Mouse (Mus musculus): Measurements from ENCODE around the gene B230118H07Rik. TPM values are rescaled to one million over a fixed set of nuclear protein-coding genes. Genes with fewer than 3 reads are reported as not detected.

The B230118H07Rik gene
- 52.5 and 53.3 TPM in 2 replicates for polyA plus RNA-seq (2016; fragmentation: Nextera tagmentation; extraction: Ambion mirVana)

- Histone ChIP-seq H3K27me3 (replicated peaks) (0 out of 2 replicates have a peak, but pooled peaks cover 4% of the 10 kb centered on the region), H3K4me1 (replicated peaks) (peaks cover 4% of the 10 kb centered on the region), H3K4me2 (no peak within 1 kb of the TSS), H3K9ac (no peak within 1 kb of the TSS), H3K27ac (ENCODE audit: poor library complexity, severe bottlenecking) (no peak within 1 kb of the TSS), H3K9me3 (replicated peaks) (no peaks in the 10 kb centered on the region), H3K36me3 (no peaks in the 10 kb centered on the region), H3K4me3 (no peak within 1 kb of the TSS)
- 34% methylated on average over 8 of the region's 8 CpGs for WGBS
- ATAC-seq (ENCODE audit: insufficient number of reproducible peaks, low FRiP score), result no peak
Measured at GRCm38 (mm10) chr2:101649114-101649671, at the start of gene B230118H07Rik, which contains the start of gene Rag1. Gene B230118H07Rik, minus strand, starts transcription at chr2:101649532. Gene Rag1, minus strand, starts transcription at chr2:101649501.

GRCm38 (mm10) chr2:101695584-101695983 lies 46.3 kb upstream of the B230118H07Rik start:
- no peak for ATAC-seq (ENCODE audit: insufficient number of reproducible peaks, low FRiP score)
- no peak overlapping the region for H3K4me3 ChIP-seq
- no peak overlapping the region for H3K9ac ChIP-seq
- no peak overlapping the region for H3K4me2 ChIP-seq
- no peak overlapping the region for H3K27ac ChIP-seq (ENCODE audit: poor library complexity, severe bottlenecking)
- no peaks in the 10 kb centered on the region for H3K27me3 ChIP-seq (replicated peaks)
- peaks cover 59% of the 10 kb centered on the region for H3K36me3 ChIP-seq
- H3K9me3 ChIP-seq (replicated peaks), result no peaks in the 10 kb centered on the region
- H3K4me1 ChIP-seq (replicated peaks), result no peaks in the 10 kb centered on the region
- 91% methylated on average over 7 of the region's 7 CpGs for WGBS

GRCm38 (mm10) chr2:101693577-101694215 lies 44.4 kb upstream of the B230118H07Rik start:
- H3K27ac ChIP-seq (ENCODE audit: poor library complexity, severe bottlenecking), result no peak overlapping the region
- H3K4me3 ChIP-seq, result no peak overlapping the region
- WGBS, result 62% methylated on average over 5 of the region's 5 CpGs
- H3K27me3 ChIP-seq (replicated peaks), result no peaks in the 10 kb centered on the region
- H3K4me2 ChIP-seq, result no peak overlapping the region
- H3K9ac ChIP-seq, result no peak overlapping the region
- H3K4me1 ChIP-seq (replicated peaks), result no peaks in the 10 kb centered on the region
- ATAC-seq (ENCODE audit: insufficient number of reproducible peaks, low FRiP score), result no peak
- no peaks in the 10 kb centered on the region for H3K9me3 ChIP-seq (replicated peaks)
- H3K36me3 ChIP-seq, result peaks cover 65% of the 10 kb centered on the region

GRCm38 (mm10) chr2:101693043-101693442 lies 43.7 kb upstream of the B230118H07Rik start:
- WGBS, result 62% methylated on average over 4 of the region's 4 CpGs
- no peak for ATAC-seq (ENCODE audit: insufficient number of reproducible peaks, low FRiP score)
- H3K9me3 ChIP-seq (replicated peaks), result no peaks in the 10 kb centered on the region
- no peak overlapping the region for H3K9ac ChIP-seq
- H3K27ac ChIP-seq (ENCODE audit: poor library complexity, severe bottlenecking), result no peak overlapping the region
- H3K4me3 ChIP-seq, result no peak overlapping the region
- no peak overlapping the region for H3K4me2 ChIP-seq
- no peaks in the 10 kb centered on the region for H3K4me1 ChIP-seq (replicated peaks)
- H3K36me3 ChIP-seq, result peaks cover 63% of the 10 kb centered on the region
- no peaks in the 10 kb centered on the region for H3K27me3 ChIP-seq (replicated peaks)

GRCm38 (mm10) chr2:101690252-101690827 lies 41.0 kb upstream of the B230118H07Rik start:
- H3K27ac ChIP-seq (ENCODE audit: poor library complexity, severe bottlenecking), result no peak overlapping the region
- H3K27me3 ChIP-seq (replicated peaks), result no peaks in the 10 kb centered on the region
- no peaks in the 10 kb centered on the region for H3K4me1 ChIP-seq (replicated peaks)
- H3K9ac ChIP-seq, result no peak overlapping the region
- 90% methylated on average over 9 of the region's 9 CpGs for WGBS
- H3K4me3 ChIP-seq, result no peak overlapping the region
- H3K9me3 ChIP-seq (replicated peaks), result no peaks in the 10 kb centered on the region
- no peak for ATAC-seq (ENCODE audit: insufficient number of reproducible peaks, low FRiP score)
- no peak overlapping the region for H3K4me2 ChIP-seq
- peaks cover 67% of the 10 kb centered on the region for H3K36me3 ChIP-seq

- H3K4me1 ChIP-seq (replicated peaks), result no peaks in the 10 kb centered on the region
- WGBS, result 93% methylated on average over 5 of the region's 5 CpGs
- no peaks in the 10 kb centered on the region for H3K9me3 ChIP-seq (replicated peaks)
- no peak overlapping the region for H3K27ac ChIP-seq (ENCODE audit: poor library complexity, severe bottlenecking)
- H3K4me2 ChIP-seq, result no peak overlapping the region
- H3K4me3 ChIP-seq, result no peak overlapping the region
- peaks cover 65% of the 10 kb centered on the region for H3K36me3 ChIP-seq
- no peak overlapping the region for H3K9ac ChIP-seq
- no peaks in the 10 kb centered on the region for H3K27me3 ChIP-seq (replicated peaks)
- ATAC-seq (ENCODE audit: insufficient number of reproducible peaks, low FRiP score), result no peak
Measured at GRCm38 (mm10) chr2:101688011-101688410, 38.7 kb upstream of the B230118H07Rik start.

GRCm38 (mm10) chr2:101684421-101684820 lies 35.1 kb upstream of the B230118H07Rik start:
- Histone ChIP-seq H3K4me3 (no peak overlapping the region), H3K9ac (no peak overlapping the region), H3K27me3 (replicated peaks) (no peaks in the 10 kb centered on the region), H3K9me3 (replicated peaks) (no peaks in the 10 kb centered on the region), H3K4me1 (replicated peaks) (peaks cover under 1% of the 10 kb centered on the region), H3K27ac (ENCODE audit: poor library complexity, severe bottlenecking) (no peak overlapping the region), H3K36me3 (peaks cover 45% of the 10 kb centered on the region), H3K4me2 (no peak overlapping the region)
- WGBS, result 89% methylated on average over 12 of the region's 12 CpGs
- no peak for ATAC-seq (ENCODE audit: insufficient number of reproducible peaks, low FRiP score)

- WGBS, result 8% methylated on average over 15 of the region's 15 CpGs
- Histone ChIP-seq H3K4me3 (peak overlapping the region; percentile 91), H3K4me1 (replicated peaks) (peaks cover 3% of the 10 kb centered on the region), H3K27ac (ENCODE audit: poor library complexity, severe bottlenecking) (no peak overlapping the region), H3K4me2 (peak overlapping the region; percentile 86), H3K9ac (peak overlapping the region; percentile 93), H3K9me3 (replicated peaks) (no peaks in the 10 kb centered on the region), H3K27me3 (replicated peaks) (peaks cover 4% of the 10 kb centered on the region; the same call in 1 of the 2 replicates), H3K36me3 (peaks cover 5% of the 10 kb centered on the region; the same call in 1 of the 2 replicates)
- no peak for ATAC-seq (ENCODE audit: insufficient number of reproducible peaks, low FRiP score)
Measured at GRCm38 (mm10) chr2:101679164-101679784, 29.9 kb upstream of the B230118H07Rik start.

- peak within 1 kb of the TSS; percentile 91 for H3K4me3 ChIP-seq
- H3K36me3 ChIP-seq, result peaks cover 4% of the 10 kb centered on the region; the same call in 1 of the 2 replicates
- H3K4me2 ChIP-seq, result peak within 1 kb of the TSS; percentile 86
- peaks cover 4% of the 10 kb centered on the region; the same call in 1 of the 2 replicates for H3K27me3 ChIP-seq (replicated peaks)
- H3K4me1 ChIP-seq (replicated peaks), result peaks cover 3% of the 10 kb centered on the region
- H3K9me3 ChIP-seq (replicated peaks), result no peaks in the 10 kb centered on the region
- peak within 1 kb of the TSS; percentile 93 for H3K9ac ChIP-seq
- ATAC-seq (ENCODE audit: insufficient number of reproducible peaks, low FRiP score), result peak; percentile 90
- no peak within 1 kb of the TSS for H3K27ac ChIP-seq (ENCODE audit: poor library complexity, severe bottlenecking)
- under 1% methylated on average over 66 of the region's 68 CpGs for WGBS
Measured at GRCm38 (mm10) chr2:101678236-101679021, 29.1 kb upstream of the B230118H07Rik start, which contains the start of gene Traf6. Gene Traf6, plus strand, starts transcription at chr2:101678429.

- Histone ChIP-seq H3K36me3 (no peaks in the 10 kb centered on the region), H3K9ac (no peak overlapping the region), H3K4me3 (no peak overlapping the region), H3K27ac (ENCODE audit: poor library complexity, severe bottlenecking) (no peak overlapping the region), H3K4me1 (replicated peaks) (no peaks in the 10 kb centered on the region), H3K9me3 (replicated peaks) (0 out of 2 replicates have a peak, but pooled peaks cover 3% of the 10 kb centered on the region), H3K27me3 (replicated peaks) (peaks cover 4% of the 10 kb centered on the region; the same call in 1 of the 2 replicates), H3K4me2 (no peak overlapping the region)
- no peak for ATAC-seq (ENCODE audit: insufficient number of reproducible peaks, low FRiP score)
- 61% methylated on average over 3 of the region's 3 CpGs for WGBS
Measured at GRCm38 (mm10) chr2:101673547-101673946, 24.2 kb upstream of the B230118H07Rik start.

All from heart, embryonic 12.5 days (tissue).